Mouse (Mus musculus): ENCODE results near the gene Gng12.

DNA sequence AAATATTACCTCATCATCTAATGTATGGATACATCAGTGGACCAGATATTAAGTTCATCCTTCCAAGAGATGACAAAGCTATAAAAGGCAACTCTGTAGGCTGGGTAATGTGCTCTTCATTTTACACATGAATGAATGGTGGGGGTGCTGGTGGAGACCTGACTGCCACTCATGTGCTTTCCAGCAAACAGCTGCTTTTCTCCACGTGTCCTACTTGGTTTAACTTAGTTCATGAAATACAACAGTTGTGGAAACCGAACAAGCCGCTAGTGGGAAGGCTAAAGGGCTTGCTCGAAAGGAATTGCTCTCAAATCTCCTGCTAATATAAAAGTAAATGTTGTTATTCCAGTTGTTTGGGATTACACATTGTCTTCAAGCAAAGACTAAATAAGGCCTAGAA lies 137.4 kb downstream of the Gng12 start:
- no peak for TF ChIP-seq EP300 (IDR thresholded peaks at IDR 0.05; ENCODE audit: low read depth)
- no peak for TF ChIP-seq CTCF (IDR thresholded peaks at IDR 0.05; ENCODE audit: low read depth)

Data from heart, postnatal 0 days (tissue).